Mouse (Mus musculus): ENCODE data around the gene Hand2.

Hand2 gene

DNA sequence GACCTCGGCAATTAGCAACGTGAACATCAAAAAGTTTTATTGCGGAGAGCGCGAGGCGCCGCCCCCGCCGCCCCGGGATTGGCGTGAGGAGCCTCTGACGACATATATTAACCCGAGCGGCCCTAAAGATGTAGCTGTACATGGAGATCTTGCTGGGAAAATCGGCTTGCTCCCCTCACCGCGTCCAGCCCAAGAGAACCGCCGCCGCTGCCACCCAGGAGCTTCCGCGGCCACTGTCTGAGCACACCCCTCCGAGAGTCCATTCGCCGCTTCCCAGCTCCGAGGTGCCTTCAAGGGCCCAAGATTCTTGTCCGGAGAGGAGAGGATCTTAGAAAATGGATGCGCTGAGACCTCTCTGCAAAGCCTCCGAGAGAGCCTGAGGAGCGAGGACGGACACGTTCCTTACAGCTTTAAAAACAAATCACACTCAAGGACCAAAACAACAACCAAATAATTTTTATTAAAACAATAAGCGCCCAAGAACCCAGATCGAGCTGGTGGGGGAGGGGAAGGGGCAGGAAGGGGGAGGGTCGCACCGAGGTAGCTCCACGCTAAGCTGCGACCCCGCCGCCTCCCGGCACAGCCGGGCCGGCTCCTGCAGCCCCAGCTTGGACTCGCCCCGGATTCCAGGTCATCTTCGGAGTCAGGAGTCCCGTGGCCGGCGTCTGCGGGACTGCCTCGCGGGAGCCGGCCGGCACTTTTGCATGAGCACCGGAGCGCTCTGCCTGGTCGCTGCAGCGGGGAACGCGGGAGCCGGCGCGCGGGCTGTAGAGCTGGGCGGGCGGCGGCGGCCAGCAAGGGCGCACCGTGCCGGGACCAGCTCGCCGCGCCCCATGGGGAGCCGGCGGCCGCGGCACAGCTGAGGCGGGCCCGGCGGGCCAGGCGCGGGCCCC lies at the start of gene Hand2:
Hand2 (plus strand) TSS at position 133 of the 893 bp plus-strand sequence.
- no peak for DNase-seq

- DNase-seq, result no peak
Measured at GRCm38 (mm10) chr8:57273055-57273454, 47.7 kb upstream of the Hand2 start.

- no peak for DNase-seq
Measured at GRCm38 (mm10) chr8:57293441-57293840, 27.3 kb upstream of the Hand2 start.

DNA sequence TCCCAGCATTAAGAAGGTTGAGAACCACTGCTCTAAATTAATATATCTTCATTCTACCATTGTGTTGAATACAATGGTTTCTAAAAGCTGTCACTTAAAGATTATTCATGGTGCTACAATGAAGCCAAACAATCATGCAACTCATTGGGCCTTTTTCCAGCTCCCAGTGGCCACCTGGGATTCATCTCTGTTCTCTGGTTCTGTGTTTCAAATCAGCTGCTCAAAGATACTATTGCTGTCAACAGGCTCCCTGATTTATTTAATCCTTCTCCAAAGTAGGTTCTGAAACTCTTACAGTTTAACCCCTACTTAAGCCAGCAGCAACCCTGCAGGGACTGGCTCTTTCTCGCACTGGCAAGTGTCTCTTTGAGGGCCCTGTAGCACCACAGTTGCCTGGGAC lies 17.3 kb upstream of the Hand2 start:
- no peak for DNase-seq

DNA sequence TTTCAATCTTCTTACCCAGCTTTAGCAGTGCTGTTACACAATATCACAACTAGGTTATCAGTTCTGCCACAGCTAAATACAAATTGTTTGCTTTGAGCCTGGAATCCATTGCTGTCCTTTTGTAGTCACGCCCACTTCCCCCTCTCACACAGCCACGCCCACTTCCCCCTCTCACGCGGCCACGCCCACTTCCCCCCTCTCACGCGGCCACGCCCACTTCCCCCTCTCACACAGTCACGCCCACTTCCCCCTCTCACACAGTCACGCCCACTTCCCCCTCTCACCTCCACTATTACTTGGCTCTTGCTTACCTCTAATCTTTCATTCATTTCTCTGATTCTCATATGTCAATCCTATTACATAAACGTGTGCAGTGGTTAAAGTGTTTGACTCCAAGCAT lies 15.8 kb upstream of the Hand2 start:
- DNase-seq, result no peak

DNA sequence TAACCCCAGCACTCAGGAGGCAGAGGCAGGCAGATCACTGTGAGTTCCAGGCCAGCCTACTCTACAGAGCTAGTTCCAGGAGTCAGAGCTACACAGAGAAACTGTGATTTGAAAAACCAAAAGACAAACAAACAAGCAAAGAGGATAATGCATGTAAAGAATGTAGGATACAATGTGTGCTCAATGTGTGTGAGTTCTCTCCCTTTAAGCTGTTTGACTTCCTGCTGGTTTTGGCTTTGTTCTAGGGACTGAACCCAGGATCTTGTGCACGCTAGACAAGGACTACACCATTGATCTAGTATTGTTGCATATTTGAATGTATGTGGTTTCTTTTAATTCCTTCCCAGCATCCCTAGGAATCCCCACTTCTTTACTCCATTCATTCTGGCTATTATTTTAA lies 14.3 kb upstream of the Hand2 start:
- DNase-seq, result no peak

GRCm38 (mm10) chr8:57309844-57310485 lies 10.8 kb upstream of the Hand2 start:
- DNase-seq, result no peak

DNA sequence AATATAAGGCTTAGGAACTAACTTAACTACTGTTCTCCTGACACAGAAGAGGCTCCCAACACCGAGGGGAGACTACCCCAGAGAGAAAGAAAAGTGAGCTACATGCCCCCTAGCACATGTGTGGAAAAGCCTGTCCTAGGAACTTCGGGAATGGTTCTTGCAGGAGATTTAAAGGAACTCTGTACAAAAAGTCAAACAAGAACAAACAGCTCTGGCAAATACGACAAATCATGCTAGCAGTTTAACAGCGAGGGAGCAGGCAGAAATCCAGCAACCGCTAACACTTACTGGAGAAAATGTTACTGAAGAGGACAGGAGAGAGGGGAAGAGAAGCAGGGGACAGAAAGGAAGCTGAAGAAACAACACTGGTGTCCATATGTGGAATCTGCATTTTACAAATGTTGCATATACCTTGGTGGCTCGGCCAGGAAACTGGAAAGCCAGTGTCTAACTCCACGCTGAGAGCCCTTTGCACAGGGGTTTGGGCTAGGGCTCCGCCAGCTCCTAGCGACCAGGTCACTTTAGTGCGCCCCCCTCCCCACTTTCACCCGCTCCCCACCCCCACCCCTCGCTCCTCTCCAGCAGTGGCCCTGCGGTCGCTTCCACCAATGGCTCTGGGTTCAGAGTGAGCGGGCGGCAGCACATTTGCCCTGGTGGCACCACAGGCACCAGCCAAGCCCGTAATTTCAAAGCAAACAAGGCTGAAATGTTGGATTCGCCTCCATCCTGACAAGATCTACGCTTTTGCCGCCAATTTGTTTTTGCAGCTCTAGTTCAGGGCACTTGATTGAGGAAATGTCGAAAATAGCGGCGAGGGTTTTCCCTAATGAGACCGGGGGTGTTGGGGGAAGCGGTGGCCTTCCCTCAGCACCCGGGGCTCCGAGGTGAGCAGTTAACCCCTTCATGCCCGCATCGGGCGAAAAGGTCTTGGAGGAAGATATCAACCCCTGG lies 8.5 kb upstream of the Hand2 start:
- DNase-seq, result no peak

DNA sequence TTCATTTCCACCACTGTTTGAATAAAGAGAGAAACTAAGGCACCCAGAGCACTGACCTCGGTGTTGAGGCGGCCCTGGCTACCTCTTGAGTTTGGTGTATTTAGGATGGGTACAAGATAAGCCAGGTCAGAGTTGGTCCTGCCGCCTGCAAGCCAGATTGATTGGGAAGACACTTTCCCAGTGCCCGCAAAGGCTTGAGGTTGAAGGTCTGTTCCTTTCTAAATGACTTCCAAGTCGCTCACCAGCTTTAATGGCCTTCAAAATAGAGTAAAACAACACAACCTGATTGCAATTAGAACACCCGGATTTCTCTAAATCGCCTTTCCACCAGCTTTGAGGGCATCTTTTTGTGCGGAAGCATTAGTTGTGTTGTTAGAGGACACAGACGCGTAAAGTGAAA lies 7.2 kb upstream of the Hand2 start:
- no peak for DNase-seq

DNA sequence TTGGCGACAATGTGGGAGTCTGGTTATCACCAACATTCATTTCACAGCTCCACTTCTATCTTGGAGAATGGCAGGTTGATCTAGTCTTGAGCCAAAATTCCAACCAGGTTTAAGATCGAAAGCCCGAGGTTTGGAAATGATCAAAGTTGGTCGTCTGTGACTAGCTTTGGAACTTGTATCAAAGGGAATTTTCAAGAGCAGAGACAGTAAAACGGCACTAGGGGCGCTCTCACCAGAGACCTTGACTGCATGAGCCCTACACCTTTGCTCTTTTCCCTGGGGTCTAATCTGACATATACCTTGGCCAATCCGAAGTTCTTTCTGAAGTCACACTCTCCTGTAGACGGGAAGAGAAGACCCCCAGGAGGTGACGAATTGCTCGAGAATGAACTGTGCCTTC lies 6.6 kb upstream of the Hand2 start:
- DNase-seq, result no peak

DNA sequence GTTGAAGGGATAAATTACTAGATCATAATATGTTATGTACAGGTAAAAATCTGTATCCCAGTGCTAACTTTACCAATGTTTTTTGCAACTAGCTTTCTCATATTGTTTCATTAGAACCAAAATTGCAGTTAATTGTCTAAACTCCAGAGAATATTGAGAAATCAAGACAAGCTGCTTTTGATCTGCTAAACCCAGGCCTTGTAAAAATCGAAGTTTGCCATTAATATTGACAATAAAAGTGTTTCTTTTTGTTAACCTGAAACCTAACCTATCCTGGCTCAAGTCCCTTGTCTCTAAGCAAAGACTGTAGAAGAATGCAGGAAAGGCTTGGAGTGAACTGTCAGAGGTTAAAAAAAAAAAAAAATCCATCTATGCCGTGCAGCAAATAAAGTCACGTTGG lies 5.3 kb upstream of the Hand2 start:
- no peak for DNase-seq

- DNase-seq, result no peak
Measured at GRCm38 (mm10) chr8:57317107-57317506, 3.7 kb upstream of the Hand2 start.

DNA sequence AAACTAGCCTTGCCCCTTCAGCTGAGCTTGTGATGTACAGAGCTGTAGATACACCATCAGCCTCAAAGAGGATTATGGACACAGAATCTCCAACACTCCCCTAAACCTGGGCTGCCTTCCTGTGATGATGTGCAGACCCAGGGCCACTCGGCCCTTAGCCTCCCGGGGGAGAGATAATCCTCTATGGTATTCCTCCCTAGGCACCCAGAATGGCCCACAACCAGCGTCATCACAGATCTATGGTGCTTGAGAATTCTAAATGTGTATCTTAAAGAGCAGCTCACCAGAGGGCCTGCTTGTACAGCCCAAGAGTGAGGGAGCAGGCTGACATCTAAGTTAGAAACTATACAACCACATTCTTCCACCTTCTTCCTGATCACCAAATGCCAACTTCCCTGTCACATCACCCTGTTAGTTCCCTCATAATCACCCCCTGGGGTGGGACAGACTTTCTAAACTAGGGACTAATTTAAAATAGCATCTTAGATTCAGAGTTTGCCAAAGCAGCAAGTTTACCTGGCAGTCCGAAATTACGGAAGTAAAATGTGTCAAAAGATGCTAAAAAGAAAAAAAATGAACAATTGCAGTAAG lies 2.8 kb upstream of the Hand2 start:
- no peak for DNase-seq

DNA sequence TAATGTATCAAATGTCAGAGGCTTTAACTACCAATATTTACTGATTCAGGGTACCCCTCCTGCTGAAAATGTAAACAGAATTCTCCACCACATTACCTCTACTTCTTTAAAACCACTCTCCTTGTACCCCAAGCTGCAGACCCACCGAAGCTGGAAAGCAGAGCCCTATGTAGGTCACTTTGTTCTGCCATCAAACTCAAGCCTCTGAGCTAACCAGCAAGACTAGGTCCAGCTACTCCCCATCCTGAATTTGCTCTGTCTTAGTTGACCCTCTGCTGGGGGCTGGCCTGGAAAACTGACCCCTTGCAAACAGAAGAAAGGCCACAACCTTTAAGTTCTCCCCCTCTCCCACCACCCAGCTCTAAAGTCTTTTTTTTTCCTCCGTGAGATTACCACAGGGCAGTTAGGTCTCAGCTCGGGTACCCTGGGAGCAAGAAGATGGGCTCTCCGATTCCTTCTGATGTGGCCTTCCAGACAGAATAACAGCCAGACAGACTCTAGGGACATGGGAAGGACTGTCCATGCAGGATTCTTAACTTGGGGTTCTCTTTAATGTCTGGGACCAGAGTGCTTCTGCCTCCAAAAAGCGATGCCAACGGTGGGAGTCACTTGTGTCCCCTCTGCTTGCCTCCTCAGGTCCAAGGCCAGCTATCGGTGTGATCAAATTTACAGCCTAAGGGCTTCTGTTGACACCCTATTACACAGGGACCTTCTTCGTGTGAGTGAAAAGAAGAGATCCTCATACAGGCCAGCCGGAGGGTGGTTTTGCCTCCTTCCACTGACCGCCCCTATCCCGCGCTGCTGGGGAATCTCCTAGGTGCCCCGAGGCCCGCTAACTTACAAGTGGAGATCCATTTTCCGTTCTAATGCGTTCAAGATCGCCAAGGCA lies 1.4 kb upstream of the Hand2 start:
- DNase-seq, result no peak

DNA sequence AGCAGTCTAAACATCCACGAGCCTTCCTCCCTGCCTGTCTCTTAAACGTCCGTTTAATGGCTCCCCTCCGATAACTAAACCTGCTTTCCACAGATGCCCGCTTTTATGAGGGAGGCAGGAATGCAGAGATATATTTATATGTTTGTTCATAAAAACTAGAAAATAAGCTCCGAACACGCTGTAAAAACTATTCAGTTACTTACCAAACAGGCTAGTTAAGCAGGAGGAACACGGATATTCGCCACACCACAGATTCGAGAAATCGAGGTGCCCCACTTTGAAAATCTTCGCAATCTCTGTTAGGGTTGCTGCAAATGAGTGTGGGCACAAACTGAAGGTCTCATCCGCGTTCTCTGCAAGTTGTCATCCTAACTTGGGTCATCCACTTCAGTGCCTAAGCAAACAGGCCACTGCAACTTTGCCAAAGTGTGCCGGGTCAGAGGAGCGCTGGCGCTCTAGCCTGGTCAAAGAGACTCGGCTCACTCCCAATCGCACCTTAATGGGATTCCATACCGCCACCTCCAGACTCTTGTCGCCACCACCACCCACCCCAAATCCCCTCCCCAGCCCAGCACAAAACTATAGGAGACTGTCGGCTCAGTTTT lies 700 bp upstream of the Hand2 start:
- no peak for DNase-seq

DNA sequence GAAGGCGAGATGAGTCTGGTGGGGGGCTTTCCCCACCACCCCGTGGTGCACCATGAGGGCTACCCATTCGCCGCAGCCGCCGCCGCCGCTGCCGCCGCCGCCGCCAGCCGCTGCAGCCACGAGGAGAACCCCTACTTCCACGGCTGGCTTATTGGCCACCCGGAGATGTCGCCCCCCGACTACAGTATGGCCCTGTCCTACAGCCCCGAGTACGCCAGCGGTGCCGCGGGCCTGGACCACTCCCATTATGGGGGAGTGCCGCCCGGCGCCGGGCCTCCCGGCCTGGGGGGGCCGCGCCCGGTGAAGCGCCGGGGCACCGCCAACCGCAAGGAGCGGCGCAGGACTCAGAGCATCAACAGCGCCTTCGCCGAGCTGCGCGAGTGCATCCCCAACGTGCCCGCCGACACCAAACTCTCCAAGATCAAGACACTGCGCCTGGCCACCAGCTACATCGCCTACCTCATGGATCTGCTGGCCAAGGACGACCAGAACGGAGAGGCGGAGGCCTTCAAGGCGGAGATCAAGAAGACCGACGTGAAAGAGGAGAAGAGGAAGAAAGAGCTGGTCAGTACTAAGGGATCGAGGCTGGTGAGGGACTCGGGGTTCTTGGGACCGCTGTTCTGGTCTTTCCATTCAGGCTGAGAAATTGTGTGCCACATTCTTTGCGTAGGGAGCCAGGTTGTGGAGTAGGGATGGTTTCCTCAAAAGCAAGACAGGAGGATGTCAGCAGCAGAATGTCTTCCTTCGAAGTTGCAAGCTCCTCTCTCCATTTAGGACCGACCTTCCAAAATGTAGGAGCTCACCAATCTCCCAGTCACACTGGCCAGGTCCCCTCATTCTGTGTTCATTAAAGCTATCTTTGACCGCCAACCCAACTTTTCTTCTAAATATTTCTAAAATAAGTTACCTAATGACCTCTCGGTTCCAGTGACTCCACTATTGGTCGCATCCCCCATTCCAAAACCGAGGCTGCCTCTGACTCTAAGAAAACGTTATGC lies 1.4 kb downstream of the Hand2 start:
- DNase-seq, result no peak

DNA sequence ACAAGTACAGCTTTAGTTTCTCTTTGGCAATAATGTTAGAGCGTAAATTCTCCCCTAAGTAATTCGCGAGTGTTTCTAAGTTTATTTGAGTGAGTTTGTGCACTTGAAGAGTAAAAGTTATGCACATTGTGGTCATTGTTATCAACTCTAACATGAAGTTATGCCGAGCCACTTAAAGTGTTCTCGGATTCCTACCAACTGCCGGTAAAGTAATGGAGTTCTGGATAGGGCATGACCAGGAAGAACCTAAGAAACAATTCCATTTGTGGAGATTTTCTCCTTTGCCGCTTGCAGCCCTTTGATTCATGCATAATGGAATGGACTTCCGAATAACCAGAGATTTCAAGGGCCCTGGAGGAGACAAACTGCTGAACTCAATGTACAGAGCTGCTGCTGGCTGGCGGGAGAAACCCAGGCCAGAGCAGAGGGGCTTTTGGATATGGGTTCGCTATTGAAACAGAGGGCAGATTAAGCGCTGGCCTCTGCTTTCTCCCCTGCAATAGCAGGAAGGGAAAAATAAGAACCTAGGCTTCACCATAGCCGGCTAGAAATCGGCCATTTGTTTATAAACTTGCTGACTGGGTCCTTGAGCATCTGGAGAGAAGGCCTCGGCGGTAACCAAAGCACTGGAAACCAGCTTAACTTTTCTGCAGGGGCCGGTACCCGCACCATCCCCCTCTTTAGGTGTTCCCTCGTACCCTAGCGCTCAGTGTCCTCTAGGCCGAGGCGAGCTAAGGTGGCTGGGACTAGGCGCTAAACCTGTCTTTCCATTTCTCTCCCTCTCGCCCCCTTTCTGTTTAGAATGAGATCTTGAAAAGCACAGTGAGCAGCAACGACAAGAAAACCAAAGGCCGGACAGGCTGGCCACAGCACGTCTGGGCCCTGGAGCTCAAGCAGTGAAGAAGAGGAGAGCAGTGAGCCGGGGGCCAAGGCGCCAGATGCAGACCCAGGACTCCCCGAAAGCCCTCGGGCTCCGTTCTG lies 2.5 kb downstream of the Hand2 start:
- DNase-seq, result no peak

DNA sequence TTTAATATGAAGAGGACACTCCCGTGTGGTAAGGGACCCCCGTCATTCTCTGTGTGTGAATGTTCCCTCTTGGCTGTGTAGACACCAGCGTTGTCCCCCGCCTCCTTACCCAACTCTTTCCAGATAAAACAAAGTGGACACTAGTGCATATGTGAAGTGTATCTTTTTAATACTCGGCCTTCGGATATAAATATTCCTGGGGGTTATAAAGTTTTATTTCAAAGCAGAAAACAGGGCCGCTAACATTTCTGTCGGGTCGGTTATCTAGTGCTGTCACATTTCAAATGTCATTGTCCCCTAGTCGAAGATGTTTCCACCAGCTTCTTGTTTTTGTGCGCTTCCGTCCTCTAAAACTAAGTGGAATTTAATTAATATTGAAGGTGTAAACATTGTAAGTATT lies 3.3 kb downstream of the Hand2 start:
- DNase-seq, result no peak

- no peak for DNase-seq
Measured at GRCm38 (mm10) chr8:57324671-57325070, 3.9 kb downstream of the Hand2 start.

Measured in kidney, adult 18-20 months (tissue).